Mouse (Mus musculus): ENCODE measurements around the gene Lig4.

DNA sequence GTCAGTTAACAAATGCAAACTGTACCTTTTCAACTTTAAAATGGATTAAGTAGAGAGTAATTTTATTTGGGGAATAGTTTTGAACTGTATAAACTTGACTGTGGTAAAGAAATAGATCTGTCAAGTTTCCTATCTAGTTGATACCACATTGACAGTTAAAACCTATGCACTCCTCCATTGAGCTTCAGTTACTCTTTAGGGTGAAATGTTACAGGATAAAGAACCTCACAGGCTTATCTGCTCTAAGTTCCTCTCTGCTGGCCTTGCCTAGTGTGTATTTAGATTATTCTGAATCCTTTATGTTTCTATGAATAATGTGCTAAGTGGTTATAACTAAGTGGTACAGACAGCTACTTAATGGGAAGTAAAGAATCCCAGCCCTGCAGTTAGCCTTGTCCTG is 2.7 kb upstream of the Lig4 start:
- TF ChIP-seq POLR2A (IDR thresholded peaks at IDR 0.05; ENCODE audit: low read depth, low read length) (no peak), CTCF (conservative IDR thresholded peaks at IDR 0.05; ENCODE audit: insufficient read depth, insufficient read length, low read depth, low read length) (no peak)

Data from kidney, adult 2 months (tissue).